8 mouse cellular contexts compared by ENCODE assay signal in genomic region chr11:6417490-6417889, GRCm38 (mm10). TPM values are rescaled to one million over a fixed set of nuclear protein-coding genes. Genes with fewer than 3 reads are reported as not detected.
A peak's percentile ranks its signal among the peaks of the same experiment; 100 is the strongest.
DNase-seq lines count a peak whose midpoint lies in the region; ATAC-seq and TF ChIP-seq lines count a peak whose summit lies in the region.

No protein-coding gene starts in this region.

- peaks cover 20% of the 10 kb centered on the region for H3K4me1 ChIP-seq in heart, embryonic 11.5 days (ENCODE audit: control insufficient read depth, insufficient read depth, low read length)
- H3K4me1 ChIP-seq in E14TG2a.4 (replicated peaks; ENCODE audit: low read depth, low read length), result peaks cover 53% of the 10 kb centered on the region
- peaks cover 3% of the 10 kb centered on the region; the same call in 1 of the 2 replicates for H3K4me1 ChIP-seq in hindbrain, embryonic 11.5 days (replicated peaks; ENCODE audit: control insufficient read depth, insufficient read depth, low read length)
- H3K4me1 ChIP-seq in liver, postnatal 0 days (ENCODE audit: insufficient read depth), result peaks cover 23% of the 10 kb centered on the region

- H3K36me3 ChIP-seq in heart, embryonic 11.5 days (ENCODE audit: control insufficient read depth, insufficient read depth, low read length), result peaks cover 19% of the 10 kb centered on the region
- H3K36me3 ChIP-seq in E14TG2a.4 (ENCODE audit: insufficient read depth, low read length), result peaks cover 53% of the 10 kb centered on the region
- no peaks in the 10 kb centered on the region for H3K36me3 ChIP-seq in hindbrain, embryonic 11.5 days (ENCODE audit: control insufficient read depth, insufficient read depth, low read length)
- peaks cover 37% of the 10 kb centered on the region for H3K36me3 ChIP-seq in liver, postnatal 0 days (replicated peaks; ENCODE audit: insufficient read depth, low read length)

- intact Hi-C loops in heart, postnatal 36 days (cut with DNase I), result loop anchor here (2.0 kb wide), 1 partner anchor 23 kb away; no protein-coding TSS in a partner anchor

- H3K4me3 ChIP-seq in heart, embryonic 11.5 days (ENCODE audit: low read depth, low read length), result peak overlapping the region; percentile 92
- peak overlapping the region; percentile 98 for H3K4me3 ChIP-seq in E14TG2a.4 (replicated peaks; ENCODE audit: low read length)
- peak overlapping the region; percentile 97 for H3K4me3 ChIP-seq in hindbrain, embryonic 11.5 days (ENCODE audit: low read depth, low read length)
- H3K4me3 ChIP-seq in liver, postnatal 0 days (ENCODE audit: low read depth, low read length), result peak overlapping the region; percentile 92

- TF ChIP-seq EP300 in liver, postnatal 0 days (IDR thresholded peaks at IDR 0.05; ENCODE audit: low read depth), result no peak

- no peaks in the 10 kb centered on the region for H3K27me3 ChIP-seq in heart, embryonic 11.5 days (ENCODE audit: control insufficient read depth, insufficient read depth, low read length)
- no peaks in the 10 kb centered on the region for H3K27me3 ChIP-seq in E14TG2a.4 (ENCODE audit: insufficient read depth, low read length)
- no peaks in the 10 kb centered on the region for H3K27me3 ChIP-seq in hindbrain, embryonic 11.5 days (ENCODE audit: control insufficient read depth, insufficient read depth, low read length)
- no peaks in the 10 kb centered on the region for H3K27me3 ChIP-seq in liver, postnatal 0 days (ENCODE audit: insufficient read depth, low read length)

- no peak for DNase-seq in heart, postnatal 36 days
- DNase-seq in hindbrain, embryonic 11.5 days (ENCODE audit: low spot score), result no peak
- no peak for DNase-seq in liver, postnatal 0 days
- no peak for DNase-seq in testis, postnatal 14 days (ENCODE audit: low spot score)
- no peak for DNase-seq in adrenal gland, adult 8-10 months

- ATAC-seq in heart, embryonic 11.5 days (replicated peaks; ENCODE audit: insufficient number of reproducible peaks, low FRiP score, low TSS enrichment), result no peak
- ATAC-seq in hindbrain, embryonic 11.5 days (ENCODE audit: low FRiP score), result no peak
- ATAC-seq in liver, postnatal 0 days, result no peak
- no peak for ATAC-seq in megakaryocyte progenitor cell, adult 5-6 weeks (replicated peaks; ENCODE audit: poor library complexity)

- H3K27ac ChIP-seq in heart, embryonic 11.5 days (ENCODE audit: low read depth, low read length), result peak overlapping the region; percentile 22; the same call in 1 of the 2 replicates
- H3K27ac ChIP-seq in hindbrain, embryonic 11.5 days (ENCODE audit: low read depth, low read length), result no peak overlapping the region
- peak overlapping the region; percentile 99; the same call in 1 of the 2 replicates for H3K27ac ChIP-seq in liver, postnatal 0 days (ENCODE audit: low read depth)

- peak overlapping the region; percentile 98 for H3K4me2 ChIP-seq in heart, embryonic 11.5 days
- peak overlapping the region; percentile 92 for H3K4me2 ChIP-seq in hindbrain, embryonic 11.5 days (replicated peaks; ENCODE audit: low read depth, low read length)
- H3K4me2 ChIP-seq in liver, postnatal 0 days (ENCODE audit: low read depth, low read length), result peak overlapping the region; percentile 97

- H3K9me3 ChIP-seq in heart, embryonic 11.5 days (replicated peaks; ENCODE audit: control insufficient read depth, low read length), result no peaks in the 10 kb centered on the region
- H3K9me3 ChIP-seq in E14TG2a.4 (ENCODE audit: low read length), result no peaks in the 10 kb centered on the region
- no peaks in the 10 kb centered on the region for H3K9me3 ChIP-seq in hindbrain, embryonic 11.5 days (ENCODE audit: control insufficient read depth, low read length)
- H3K9me3 ChIP-seq in liver, postnatal 0 days (ENCODE audit: low read length), result peaks cover 4% of the 10 kb centered on the region

- TF ChIP-seq CTCF in E14TG2a.4 (conservative IDR thresholded peaks at IDR 0.05; ENCODE audit: low read length), result no peak
- TF ChIP-seq CTCF in liver, postnatal 0 days (IDR thresholded peaks at IDR 0.05; ENCODE audit: low read depth), result no peak

- H3K9ac ChIP-seq in heart, embryonic 11.5 days (ENCODE audit: low read depth, low read length), result peak overlapping the region; percentile 99
- H3K9ac ChIP-seq in hindbrain, embryonic 11.5 days (ENCODE audit: low read depth, low read length), result no peak overlapping the region; the same call in 1 of the 2 replicates
- H3K9ac ChIP-seq in liver, postnatal 0 days (replicated peaks), result peak overlapping the region; percentile 94

RNA-seq across cellular contexts. Expression of gene Ppia, which starts 2.2 kb away (rescaled TPM):
- polyA plus RNA-seq in heart, embryonic 11.5 days (2014; fragmentation: Nextera tagmentation; extraction: Ambion mirVana), result 4,475 and 4,598 TPM in 2 replicates
- total RNA-seq in heart, postnatal 36 days (2021), result 100 to 1,000 TPM; 331 to 351 TPM
- 5,018 and 5,123 TPM in 2 replicates for polyA plus RNA-seq in hindbrain, embryonic 11.5 days (2014; fragmentation: Nextera tagmentation; extraction: Ambion mirVana)
- polyA plus RNA-seq in liver, postnatal 0 days (2015; fragmentation: Nextera tagmentation; extraction: Ambion mirVana), result 2,313 and 2,332 TPM in 2 replicates
- 1,000 to 10,000 TPM; 1,457 to 1,759 (median 1,529) TPM for total RNA-seq in adrenal gland, adult 8-10 months (2022)
- total RNA-seq in megakaryocyte progenitor cell, adult 5-6 weeks (2015), result 5,512 and 5,729 TPM in 2 replicates
- total RNA-seq in megakaryocyte progenitor cell, adult 5-6 weeks (2017), result 1,825 and 2,581 TPM in 2 replicates

RNA-seq across cellular contexts. Expression of gene H2afv, which starts 26.8 kb away (rescaled TPM):
- 353 and 356 TPM in 2 replicates for polyA plus RNA-seq in heart, embryonic 11.5 days (2014; fragmentation: Nextera tagmentation; extraction: Ambion mirVana)
- 10 to 100 TPM; 70.4 to 83.8 TPM for total RNA-seq in heart, postnatal 36 days (2021)
- 784 and 787 TPM in 2 replicates for polyA plus RNA-seq in hindbrain, embryonic 11.5 days (2014; fragmentation: Nextera tagmentation; extraction: Ambion mirVana)
- polyA plus RNA-seq in liver, postnatal 0 days (2015; fragmentation: Nextera tagmentation; extraction: Ambion mirVana), result 135 and 137 TPM in 2 replicates
- total RNA-seq in adrenal gland, adult 8-10 months (2022), result 10 to 100 TPM; 68.9 to 84.3 (median 80.5) TPM
- 174 and 176 TPM in 2 replicates for total RNA-seq in megakaryocyte progenitor cell, adult 5-6 weeks (2015)
- total RNA-seq in megakaryocyte progenitor cell, adult 5-6 weeks (2017), result 134 and 144 TPM in 2 replicates

RNA-seq across cellular contexts. Expression of gene Zmiz2, which starts 28.6 kb away (rescaled TPM):
- polyA plus RNA-seq in heart, embryonic 11.5 days (2014; fragmentation: Nextera tagmentation; extraction: Ambion mirVana), result 6.8 and 7.9 TPM in 2 replicates
- total RNA-seq in heart, postnatal 36 days (2021), result 10 to 100 TPM; 35.0 to 39.5 TPM
- polyA plus RNA-seq in hindbrain, embryonic 11.5 days (2014; fragmentation: Nextera tagmentation; extraction: Ambion mirVana), result 17.7 and 19.3 TPM in 2 replicates
- 3.4 and 3.7 TPM in 2 replicates for polyA plus RNA-seq in liver, postnatal 0 days (2015; fragmentation: Nextera tagmentation; extraction: Ambion mirVana)
- 10 to 100 TPM; 51.9 to 66.8 (median 59.9) TPM for total RNA-seq in adrenal gland, adult 8-10 months (2022)
- total RNA-seq in megakaryocyte progenitor cell, adult 5-6 weeks (2015), result 40.9 and 42.0 TPM in 2 replicates
- 8.2 and 11.9 TPM in 2 replicates for total RNA-seq in megakaryocyte progenitor cell, adult 5-6 weeks (2017)

RNA-seq across cellular contexts. Expression of gene Purb, which starts 58.2 kb away (rescaled TPM):
- polyA plus RNA-seq in heart, embryonic 11.5 days (2014; fragmentation: Nextera tagmentation; extraction: Ambion mirVana), result 22.3 and 25.5 TPM in 2 replicates
- 10 to 100 TPM; 32.7 to 35.6 TPM for total RNA-seq in heart, postnatal 36 days (2021)
- polyA plus RNA-seq in hindbrain, embryonic 11.5 days (2014; fragmentation: Nextera tagmentation; extraction: Ambion mirVana), result 12.7 and 17.9 TPM in 2 replicates
- 5.6 and 6.1 TPM in 2 replicates for polyA plus RNA-seq in liver, postnatal 0 days (2015; fragmentation: Nextera tagmentation; extraction: Ambion mirVana)
- 10 to 100 TPM; 54.2 to 62.0 (median 60.9) TPM for total RNA-seq in adrenal gland, adult 8-10 months (2022)
- 51.3 and 53.0 TPM in 2 replicates for total RNA-seq in megakaryocyte progenitor cell, adult 5-6 weeks (2015)
- 38.3 and 40.5 TPM in 2 replicates for total RNA-seq in megakaryocyte progenitor cell, adult 5-6 weeks (2017)

Comparison
In these comparisons a context has a peak if more than half of its experiments do, and no peak if none do; other contexts are left out.
1. RNA of gene Ppia, which starts 2.2 kb away (total RNA-seq): 1,825 to 5,729 TPM in megakaryocyte progenitor cell, adult 5-6 weeks and 1,457 to 1,759 TPM in adrenal gland, adult 8-10 months; 331 to 351 TPM in heart, postnatal 36 days; every median in the first group is over 4 times any median in the second.
2. Peak in every context shown above with its lines, with median percentiles within 50 percentile points of each other: H3K4me2 ChIP-seq and H3K4me3 ChIP-seq.